Mouse (Mus musculus): Measurements from ENCODE around the gene Gm21994.

DNA sequence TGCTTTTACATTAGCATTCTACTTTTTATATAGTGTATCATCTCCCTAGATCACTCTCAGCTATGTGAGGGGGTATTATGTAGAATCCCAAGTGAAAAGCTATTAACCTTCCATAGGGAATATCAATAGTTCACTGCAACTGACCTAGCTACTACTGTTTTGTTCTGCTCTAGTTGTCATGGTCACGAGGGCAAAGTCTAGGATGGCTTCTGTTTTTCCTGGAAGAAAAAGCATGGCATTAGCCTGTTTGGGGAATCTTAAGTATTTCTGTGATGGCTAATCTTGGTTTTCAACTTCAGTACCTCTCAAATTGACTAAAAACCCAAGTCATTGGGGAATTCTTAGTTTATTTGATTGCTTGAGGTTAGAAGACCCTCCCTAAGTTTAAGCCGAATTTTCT is 12.2 kb downstream of the Gm21994 start:
- TF ChIP-seq CTCF (conservative IDR thresholded peaks at IDR 0.05; ENCODE audit: insufficient read depth, insufficient read length, low read depth, low read length) (no peak), POLR2A (IDR thresholded peaks at IDR 0.05; ENCODE audit: low read depth, low read length) (no peak)
